Mouse (Mus musculus): ENCODE data around the gene Procr.

- no peak for TF ChIP-seq CTCF (IDR thresholded peaks at IDR 0.05)
- no peak for TF ChIP-seq EP300 (IDR thresholded peaks at IDR 0.05; ENCODE audit: insufficient read depth, low read depth, low read length)
Observed at GRCm38 (mm10) chr2:155728742-155729141, 22.2 kb upstream of the Procr start.
